Mouse (Mus musculus) forebrain, embryonic 13.5 days (tissue): ENCODE measurements around the gene Gm6685. TPM values are rescaled to one million over a fixed set of nuclear protein-coding genes. Genes with fewer than 3 reads are reported as not detected.
"Not testable (repeated sequence)": the region's sequence is repeated elsewhere in the genome, so short reads cannot be mapped to it uniquely, and the experiment has no call there.

Source experiments
- ATAC-seq: fragments of 200-750 bp; cut with Nextera tagmentation; 2 replicates; pipeline ENCODE4 v1.8.0; 2017
- H3K27ac ChIP-seq: fragments of 300-500 bp; sonication (generic); 2 replicates; pipeline ENCODE4 v1.5.1; 2015; ENCODE audit warnings: inconsistent platforms, mild to moderate bottlenecking, moderate library complexity
- H3K27me3 ChIP-seq: fragments of 300-500 bp; sonication (generic); 2 replicates; pipeline ENCODE4 v1.6.1; 2015; ENCODE audit warnings: mild to moderate bottlenecking, inconsistent platforms
- H3K36me3 ChIP-seq: fragments of 300-500 bp; sonication (generic); 2 replicates; pipeline ENCODE4 v1.6.1; 2015; ENCODE audit warnings: mild to moderate bottlenecking, inconsistent platforms; ENCODE audit not compliant: poor library complexity, severe bottlenecking
- H3K4me1 ChIP-seq: fragments of 300-500 bp; sonication (generic); 2 replicates; pipeline ENCODE4 v1.6.1; 2015; ENCODE audit warnings: inconsistent platforms
- H3K4me2 ChIP-seq: fragments of 300-500 bp; sonication (generic); 2 replicates; pipeline ENCODE4 v1.6.1; 2015; ENCODE audit warnings: inconsistent platforms, mild to moderate bottlenecking, moderate library complexity
- H3K4me3 ChIP-seq: fragments of 300-500 bp; sonication (generic); 2 replicates; pipeline ENCODE4 v1.5.1; 2015; ENCODE audit warnings: mild to moderate bottlenecking, inconsistent platforms
- H3K9ac ChIP-seq: fragments of 300-500 bp; sonication (generic); 2 replicates; pipeline ENCODE4 v1.6.1; 2015; ENCODE audit warnings: mild to moderate bottlenecking, inconsistent platforms
- H3K9me3 ChIP-seq: fragments of 300-500 bp; sonication (generic); replicated peaks from 2 replicates; pipeline ENCODE4 v1.6.1; 2016; ENCODE audit warnings: inconsistent platforms
- WGBS: fragments of 180-500 bp; shearing (Covaris S2); methylation state at CpG from one replicate; pipeline ENCODE4 v1.1.7; 2015; 5-methylcytosine and 5-hydroxymethylcytosine counted together
- polyA plus RNA-seq: library from polyadenylated mRNA; unstranded; fragments of >200 nt; fragmentation: Nextera tagmentation; extraction: Ambion mirVana; gene quantifications from 2 replicates; pipeline ENCODE4 v1.2.1, GENCODE M21; 2015

Gene Gm6685
- polyA plus RNA-seq = 0.34 TPM in 1 of 2 replicates, not detected in the other

DNA sequence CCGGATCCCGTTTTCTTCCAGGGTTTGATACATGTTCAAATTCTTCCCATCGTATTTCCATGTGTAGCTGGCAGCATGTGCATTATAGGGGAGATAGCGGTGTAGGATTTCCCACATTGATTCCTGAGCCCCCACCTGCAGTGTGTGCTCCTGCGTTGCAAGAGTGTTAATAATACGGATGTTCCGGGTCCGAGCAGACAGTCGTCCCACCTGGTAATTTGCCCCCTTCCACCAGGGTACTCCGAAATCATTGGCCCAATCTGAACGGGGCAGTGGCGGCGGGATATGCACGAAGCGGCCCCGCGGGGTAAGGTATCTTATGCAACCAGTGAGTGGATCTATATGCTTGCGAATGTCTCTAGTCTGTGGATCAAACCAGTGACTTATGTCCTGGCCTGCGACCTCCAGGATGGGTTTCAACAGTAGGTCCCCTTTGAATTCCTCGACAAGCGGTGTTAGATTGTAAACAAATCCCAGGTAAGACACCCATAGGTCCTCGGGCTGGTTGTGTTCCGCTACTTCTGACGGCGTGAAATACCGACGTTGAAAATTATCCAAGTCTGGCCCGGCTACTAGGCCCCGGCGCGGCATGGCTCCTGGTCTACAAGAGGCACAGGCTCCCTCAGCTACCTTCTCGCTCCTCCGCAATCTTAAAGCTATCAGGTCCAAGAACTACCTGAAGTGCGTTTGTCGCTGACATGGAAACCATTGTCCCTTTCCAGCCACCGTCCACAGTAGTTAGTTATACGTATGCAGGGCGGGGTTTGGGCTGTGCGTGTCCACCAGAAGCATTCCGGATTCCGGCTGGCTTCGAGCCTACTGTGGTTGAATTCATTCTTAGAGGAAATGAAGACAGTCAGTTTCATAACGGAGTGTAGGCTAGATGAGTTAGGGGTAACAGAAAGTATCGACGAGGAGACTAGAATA, at the start of gene Gm6685:
TSS of gene Gm6685 (minus strand) at position 644 of the 927 bp plus-strand sequence.
- ATAC-seq = not testable (repeated sequence)
- 93% methylated on average over 45 of the region's 45 CpGs for WGBS

DNA sequence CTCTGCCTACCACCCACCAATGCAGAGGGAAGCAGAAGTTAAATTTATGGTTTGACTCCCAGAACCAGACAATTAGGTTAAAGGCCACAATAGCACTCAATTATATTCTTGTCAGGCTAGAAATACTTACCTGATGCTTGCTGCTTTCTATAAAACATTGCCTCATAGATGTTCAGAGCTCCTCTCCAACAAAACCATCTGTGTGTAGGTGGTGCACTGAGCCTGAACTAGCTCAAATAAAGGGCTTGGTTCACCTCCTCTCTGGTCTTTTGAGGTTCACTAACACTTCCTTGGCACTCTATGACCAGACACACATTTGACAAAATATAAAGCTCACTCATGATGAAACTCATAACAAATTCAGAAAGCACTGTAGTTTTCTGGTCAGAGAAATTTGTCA, 36.2 kb upstream of the Gm6685 start:
- Histone ChIP-seq H3K27ac (no peak overlapping the region), H3K4me2 (no peak overlapping the region)

More for the DNA sequence above, at the start of gene Gm6685:
- H3K4me1 ChIP-seq, H3K9ac ChIP-seq, H3K27me3 ChIP-seq, H3K4me2 ChIP-seq, H3K4me3 ChIP-seq, H3K9me3 ChIP-seq, H3K36me3 ChIP-seq, H3K27ac ChIP-seq: not testable (repeated sequence)

DNA sequence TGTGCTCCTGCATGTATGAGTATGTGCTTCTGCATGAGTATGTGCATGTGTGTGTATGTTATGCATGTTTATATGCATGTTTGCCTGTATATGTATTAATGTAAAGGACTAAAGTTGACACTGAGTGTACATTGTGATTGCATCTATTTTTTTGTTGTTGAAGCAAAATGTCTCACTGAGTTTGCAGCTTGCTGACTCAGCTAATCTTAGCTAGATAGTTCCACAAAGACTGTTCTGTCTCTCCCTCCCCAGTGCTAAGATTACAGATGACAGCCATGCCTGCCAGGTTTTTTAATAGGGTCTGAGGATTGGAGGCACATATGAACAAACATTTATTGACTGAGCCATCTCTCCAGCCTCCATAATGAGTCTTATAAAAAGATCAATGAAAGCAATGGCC, 35.0 kb upstream of the Gm6685 start:
- ATAC-seq = no peak
- Histone ChIP-seq H3K36me3 (no peaks in the 10 kb centered on the region), H3K4me1 (no peaks in the 10 kb centered on the region), H3K9ac (no peak overlapping the region), H3K9me3 (0 out of 2 replicates have a peak, but pooled peaks cover 3% of the 10 kb centered on the region), H3K4me2 (no peak overlapping the region), H3K27me3 (no peaks in the 10 kb centered on the region), H3K4me3 (no peak overlapping the region), H3K27ac (no peak overlapping the region)

More for the DNA sequence above, 36.2 kb upstream of the Gm6685 start:
- ATAC-seq = no peak
- H3K36me3 ChIP-seq = no peaks in the 10 kb centered on the region
- no peaks in the 10 kb centered on the region for H3K4me1 ChIP-seq
- H3K9me3 ChIP-seq = 0 out of 2 replicates have a peak, but pooled peaks cover 3% of the 10 kb centered on the region
- H3K4me3 ChIP-seq = no peak overlapping the region
- H3K27me3 ChIP-seq = no peaks in the 10 kb centered on the region
- no peak overlapping the region for H3K9ac ChIP-seq

DNA sequence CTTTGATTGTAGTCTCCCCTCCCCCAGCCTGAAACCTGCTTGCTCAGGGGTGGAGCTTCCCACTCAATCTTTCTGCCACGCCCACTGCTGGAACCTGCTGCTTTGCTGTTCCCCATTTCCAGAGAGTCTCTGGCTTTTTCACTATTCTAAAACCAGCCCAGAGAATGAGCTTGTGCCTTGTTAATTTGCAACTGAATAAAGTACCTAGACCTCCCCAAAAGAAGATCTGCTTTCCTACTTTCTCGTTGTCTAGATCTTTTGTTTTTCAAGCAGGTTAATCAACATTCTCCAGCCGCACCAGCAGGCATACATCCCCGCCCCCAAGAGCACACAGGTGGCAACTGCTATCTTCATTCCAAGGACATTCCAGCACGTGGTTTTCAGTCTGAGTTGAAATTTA, 31.7 kb upstream of the Gm6685 start:
- H3K4me1 ChIP-seq = not testable (repeated sequence)

DNA sequence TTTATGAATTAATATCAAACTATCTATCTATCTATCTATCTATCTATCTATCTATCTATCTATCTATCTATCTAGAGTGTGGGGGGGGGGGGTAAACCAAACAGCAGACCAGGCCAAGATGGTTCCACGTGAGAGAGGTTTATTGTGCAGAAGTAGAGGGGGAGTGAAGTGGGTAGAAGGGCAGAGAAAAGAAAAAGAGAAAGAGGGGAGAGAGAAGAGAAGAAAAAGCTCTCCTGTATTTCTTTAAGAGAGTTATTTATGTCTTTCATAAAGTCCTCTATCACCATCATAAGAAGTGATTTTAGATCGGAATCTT, 26.2 kb upstream of the Gm6685 start:
- Histone ChIP-seq H3K4me1 (peaks cover 10% of the 10 kb centered on the region), H3K27me3 (no peaks in the 10 kb centered on the region), H3K9ac (peak overlapping the region; percentile 59), H3K9me3 (no peaks in the 10 kb centered on the region), H3K27ac (no peak overlapping the region), H3K4me3 (peak overlapping the region; percentile 35), H3K4me2 (peak overlapping the region; percentile 64), H3K36me3 (no peaks in the 10 kb centered on the region)
- peak; percentile 37; the same call in 1 of the 2 replicates for ATAC-seq
- WGBS = 41% methylated on average over 2 of the region's 2 CpGs

More for the DNA sequence above, 31.7 kb upstream of the Gm6685 start:
- H3K36me3 ChIP-seq, ATAC-seq, H3K27me3 ChIP-seq, H3K4me2 ChIP-seq, H3K9ac ChIP-seq, H3K9me3 ChIP-seq, H3K4me3 ChIP-seq, H3K27ac ChIP-seq: not testable (repeated sequence)
- 63% methylated on average over 5 of the region's 5 CpGs for WGBS

DNA sequence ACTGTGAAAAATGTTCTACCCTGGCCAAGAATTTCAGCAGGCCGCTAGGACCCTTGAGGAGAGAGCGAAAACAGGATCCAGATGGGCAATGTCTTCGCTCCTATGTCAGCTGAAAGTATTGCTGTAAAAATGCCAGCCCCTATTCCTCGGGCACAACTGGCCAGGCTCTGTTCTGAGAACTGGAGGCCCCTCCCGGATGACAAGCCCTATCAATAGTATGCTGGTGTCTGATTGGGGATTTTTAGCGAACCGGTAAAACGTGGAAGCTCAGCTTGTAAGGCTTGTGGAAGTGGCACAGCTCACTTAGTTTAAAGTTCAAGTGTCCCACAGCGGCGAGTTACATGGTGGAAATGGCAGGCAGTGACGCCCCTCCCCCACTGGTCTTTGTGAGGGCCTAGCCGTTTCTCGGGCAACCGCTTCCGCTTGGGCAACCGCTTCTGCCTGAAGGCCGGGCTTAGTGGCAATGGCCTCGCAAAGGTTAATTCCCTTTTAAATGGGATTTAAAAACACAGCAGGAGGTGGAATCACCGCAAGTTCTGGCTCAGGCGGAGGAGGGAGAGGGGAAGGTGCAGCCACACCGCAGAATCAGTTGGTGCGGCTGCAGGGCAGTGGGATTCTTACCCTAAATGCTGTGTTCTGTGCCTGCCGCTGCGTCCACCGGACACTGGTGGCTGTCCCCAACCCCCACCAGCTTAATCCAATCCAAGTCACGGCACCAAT, 25.7 kb upstream of the Gm6685 start:
- no peaks in the 10 kb centered on the region for H3K9me3 ChIP-seq
- H3K4me3 ChIP-seq = peak overlapping the region; percentile 35
- H3K36me3 ChIP-seq = no peaks in the 10 kb centered on the region
- H3K27ac ChIP-seq = peak overlapping the region; percentile 40
- ATAC-seq = peak; percentile 96
- peak overlapping the region; percentile 64 for H3K4me2 ChIP-seq
- H3K27me3 ChIP-seq = no peaks in the 10 kb centered on the region
- H3K4me1 ChIP-seq = peaks cover 10% of the 10 kb centered on the region
- 4% methylated on average over 26 of the region's 26 CpGs for WGBS
- peak overlapping the region; percentile 59 for H3K9ac ChIP-seq

DNA sequence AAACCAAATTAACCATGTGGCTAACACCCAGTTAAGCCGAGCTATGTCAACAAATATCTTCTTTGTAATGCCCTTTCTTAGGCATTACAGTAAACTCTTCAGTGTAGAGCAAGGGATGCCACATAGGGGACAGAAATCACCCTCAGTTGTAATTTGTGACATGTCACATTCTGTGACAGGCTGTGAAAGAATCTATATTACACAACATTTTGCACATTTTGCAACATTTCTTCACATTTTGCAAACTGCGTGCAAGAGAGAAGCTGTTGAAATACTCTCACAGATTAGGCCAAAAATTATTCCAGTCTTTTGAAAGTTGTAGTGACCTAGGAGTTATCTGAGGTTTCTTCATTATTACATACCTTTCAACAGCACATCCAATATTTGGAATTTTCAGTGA, 3.8 kb upstream of the Gm6685 start:
- Histone ChIP-seq H3K4me3 (no peak overlapping the region), H3K27me3 (no peaks in the 10 kb centered on the region), H3K9ac (no peak overlapping the region), H3K27ac (no peak overlapping the region), H3K4me1 (no peaks in the 10 kb centered on the region), H3K4me2 (no peak overlapping the region), H3K9me3 (no peaks in the 10 kb centered on the region), H3K36me3 (no peaks in the 10 kb centered on the region)
- no peak for ATAC-seq
- 85% methylated on average over 2 of the region's 2 CpGs for WGBS

DNA sequence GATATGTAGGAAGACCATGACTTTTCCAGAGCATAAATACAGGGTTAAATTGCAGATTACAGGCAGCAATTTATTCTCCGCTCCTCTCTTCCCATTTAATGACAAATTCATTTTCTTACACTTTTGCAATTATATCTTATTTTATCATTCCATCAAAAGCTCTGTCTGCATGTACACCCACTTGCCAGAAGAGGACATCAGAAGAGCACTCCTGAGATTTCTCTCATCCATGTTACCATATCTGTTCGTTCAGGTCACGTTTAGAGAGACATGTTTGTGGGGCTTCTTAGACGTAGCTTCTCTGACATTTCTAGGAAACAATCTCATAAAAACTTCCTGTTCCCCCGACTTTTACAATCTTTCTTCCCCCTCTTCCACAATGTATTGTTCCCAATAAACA, 2.2 kb upstream of the Gm6685 start:
- Histone ChIP-seq H3K9ac (no peak overlapping the region), H3K27ac (no peak overlapping the region), H3K27me3 (no peaks in the 10 kb centered on the region), H3K4me3 (no peak overlapping the region), H3K4me1 (no peaks in the 10 kb centered on the region), H3K4me2 (no peak overlapping the region), H3K36me3 (no peaks in the 10 kb centered on the region), H3K9me3 (no peaks in the 10 kb centered on the region)
- no peak for ATAC-seq
- 74% methylated on average over 5 of the region's 5 CpGs for WGBS

DNA sequence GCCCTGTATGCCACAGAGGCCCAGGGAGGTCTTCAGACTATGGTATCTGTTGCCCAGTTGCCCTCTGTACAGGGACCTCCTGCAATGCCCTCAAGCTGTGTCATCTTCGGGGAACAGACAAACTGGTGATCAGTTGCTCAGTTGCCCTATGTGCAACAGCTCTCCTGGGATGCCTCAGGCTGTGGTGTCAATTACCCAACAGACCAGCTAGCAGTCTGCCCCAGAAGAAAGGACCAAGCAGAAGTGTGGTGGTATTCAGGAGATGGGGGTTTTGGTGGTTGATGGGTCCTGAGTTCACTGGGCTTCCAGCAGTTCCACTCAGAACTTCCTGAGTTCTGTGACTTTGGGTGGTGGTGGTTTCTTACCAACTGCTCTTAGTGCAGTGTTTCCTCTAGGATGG, 11.8 kb downstream of the Gm6685 start:
- no peak overlapping the region for H3K4me3 ChIP-seq
- WGBS = 86% methylated on average over 1 of the region's 1 CpGs
- ATAC-seq = no peak

DNA sequence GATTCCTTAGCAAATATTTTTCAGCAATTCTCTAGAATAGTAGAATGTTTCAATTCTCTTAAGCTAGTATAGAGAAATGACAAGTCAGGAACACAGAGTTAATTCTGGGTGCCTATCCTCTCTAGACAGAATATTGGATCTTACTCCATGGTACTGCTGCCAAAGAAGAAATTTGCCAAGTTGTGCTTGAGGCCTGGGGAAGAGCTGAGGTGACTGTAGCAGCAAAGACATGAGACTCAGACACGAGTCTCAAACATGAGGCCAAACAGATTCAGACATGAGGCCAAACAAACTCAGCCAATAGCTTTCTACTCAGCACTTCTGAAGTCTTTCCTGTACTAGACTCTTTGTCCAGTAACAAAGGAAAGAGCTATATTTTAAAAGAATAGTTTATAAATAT, 26.3 kb downstream of the Gm6685 start:
- H3K4me3 ChIP-seq = no peak overlapping the region
- no peaks in the 10 kb centered on the region for H3K4me1 ChIP-seq
- H3K9me3 ChIP-seq = no peaks in the 10 kb centered on the region
- no peak overlapping the region for H3K9ac ChIP-seq
- no peak overlapping the region for H3K27ac ChIP-seq
- H3K27me3 ChIP-seq = no peaks in the 10 kb centered on the region
- no peaks in the 10 kb centered on the region for H3K36me3 ChIP-seq
- 66% methylated on average over 1 of the region's 1 CpGs for WGBS
- no peak overlapping the region for H3K4me2 ChIP-seq
- ATAC-seq = no peak

More for the DNA sequence above, 11.8 kb downstream of the Gm6685 start:
- Histone ChIP-seq H3K27ac (no peak overlapping the region), H3K4me2 (no peak overlapping the region), H3K4me1 (no peaks in the 10 kb centered on the region), H3K9me3 (no peaks in the 10 kb centered on the region), H3K36me3 (no peaks in the 10 kb centered on the region), H3K9ac (no peak overlapping the region), H3K27me3 (no peaks in the 10 kb centered on the region)

DNA sequence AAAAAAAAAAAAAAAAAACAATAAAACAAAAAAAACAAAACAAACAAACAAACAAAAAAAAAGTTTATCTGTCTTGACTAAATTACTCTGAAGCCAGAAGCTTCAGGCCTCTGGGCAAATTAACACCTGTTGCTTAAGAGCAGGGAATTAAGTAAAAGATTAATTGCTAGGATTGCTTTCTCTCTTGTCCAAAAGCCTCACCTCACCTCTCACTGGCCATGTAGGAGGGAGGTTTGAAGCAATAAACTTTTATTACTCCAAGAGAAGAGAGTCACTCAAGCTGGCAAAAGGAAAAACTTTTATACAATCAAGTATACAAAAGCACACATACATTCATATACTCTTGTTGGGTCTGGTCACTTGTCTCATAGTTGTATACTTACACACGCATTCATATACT, 31.9 kb downstream of the Gm6685 start:
- no peak overlapping the region for H3K4me2 ChIP-seq
- no peak for ATAC-seq
- H3K9ac ChIP-seq = no peak overlapping the region
- 88% methylated on average over 1 of the region's 1 CpGs for WGBS
- H3K9me3 ChIP-seq = no peaks in the 10 kb centered on the region
- H3K4me3 ChIP-seq = no peak overlapping the region
- no peaks in the 10 kb centered on the region for H3K4me1 ChIP-seq
- H3K27ac ChIP-seq = no peak overlapping the region
- H3K36me3 ChIP-seq = no peaks in the 10 kb centered on the region
- H3K27me3 ChIP-seq = no peaks in the 10 kb centered on the region

DNA sequence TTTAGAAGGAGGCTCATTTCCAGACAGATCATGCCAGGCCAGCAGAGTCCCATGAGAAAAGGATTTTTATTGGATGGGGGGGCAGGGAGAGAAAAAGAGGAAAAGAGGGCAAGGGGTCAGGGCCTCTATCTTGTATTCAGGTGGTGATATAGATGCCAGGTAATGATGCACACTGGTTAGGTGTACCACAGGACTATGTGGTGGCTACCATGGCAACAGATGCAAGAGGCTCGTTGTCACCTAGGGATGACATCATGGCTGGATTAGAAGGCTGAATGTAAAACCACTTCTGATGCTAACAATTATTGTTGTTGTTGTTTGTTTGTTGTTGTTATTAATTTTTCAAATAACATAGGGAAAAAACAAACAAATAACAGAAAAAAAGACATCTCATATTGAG, 49.2 kb downstream of the Gm6685 start:
- H3K4me2 ChIP-seq = no peak overlapping the region
- no peak for ATAC-seq
- H3K27me3 ChIP-seq = no peaks in the 10 kb centered on the region
- no peak overlapping the region for H3K4me3 ChIP-seq
- WGBS = 67% methylated on average over 1 of the region's 1 CpGs
- no peaks in the 10 kb centered on the region for H3K9me3 ChIP-seq
- no peak overlapping the region for H3K9ac ChIP-seq
- H3K27ac ChIP-seq = no peak overlapping the region
- H3K36me3 ChIP-seq = no peaks in the 10 kb centered on the region
- no peaks in the 10 kb centered on the region for H3K4me1 ChIP-seq
